ENCODE assay signal across 15 mouse cellular contexts in genomic region chr13:45967371-45967770, GRCm38 (mm10).
"Had no signal": no experiment of that assay in that cellular context is flagged by ENCODE, and none has a peak within 500 bp of the region (broad histone marks: within the 10 kb centered on the region; RNA-seq: fewer than 3 reads in every experiment).

No protein-coding gene starts in this region.

- ATAC-seq: liver, postnatal 0 days; lung, postnatal 0 days; midbrain, embryonic 16.5 days had no signal

- DNase-seq: liver, postnatal 0 days; lung, adult 2 months; lung, postnatal 14 days; lung, postnatal 36 days; right cerebral cortex, postnatal 14 days; thymus, adult 2 months had no signal

- H3K36me3 ChIP-seq: liver, embryonic 15.5 days; lung, embryonic 15.5 days; midbrain, embryonic 10.5 days; midbrain, embryonic 12.5 days; neural tube, embryonic 12.5 days; stomach, embryonic 15.5 days had no signal

- H3K4me3 ChIP-seq: neural tube, embryonic 12.5 days; stomach, embryonic 15.5 days had no signal

- H3K27ac ChIP-seq: liver, embryonic 15.5 days; lung, embryonic 15.5 days; midbrain, embryonic 10.5 days; midbrain, embryonic 12.5 days; neural tube, embryonic 12.5 days; stomach, embryonic 15.5 days; stomach, postnatal 0 days had no signal
